Mouse (Mus musculus) hindbrain, embryonic 13.5 days (tissue): Measurements from ENCODE around the gene Fabp3. TPM values are rescaled to one million over a fixed set of nuclear protein-coding genes. Genes with fewer than 3 reads are reported as not detected.

Experiments
- ATAC-seq: fragments of 200-750 bp; cut with Nextera tagmentation; 2 replicates; pipeline ENCODE4 v1.8.0; 2017; ENCODE audit warnings: moderate TSS enrichment; ENCODE audit not compliant: low FRiP score
- H3K27ac ChIP-seq: fragments of 300-500 bp; sonication (generic); 2 replicates; pipeline ENCODE4 v1.5.1; 2015; ENCODE audit warnings: inconsistent platforms, mild to moderate bottlenecking, moderate library complexity
- H3K27me3 ChIP-seq: fragments of 300-500 bp; sonication (generic); 2 replicates; pipeline ENCODE4 v1.6.1; 2015; ENCODE audit warnings: mild to moderate bottlenecking, inconsistent platforms
- H3K36me3 ChIP-seq: fragments of 300-500 bp; sonication (generic); 2 replicates; pipeline ENCODE4 v1.6.1; 2015; ENCODE audit warnings: mild to moderate bottlenecking, inconsistent platforms
- H3K4me1 ChIP-seq: fragments of 300-500 bp; sonication (generic); replicated peaks from 2 replicates; pipeline ENCODE4 v1.6.1; 2015; ENCODE audit warnings: inconsistent platforms
- H3K4me2 ChIP-seq: fragments of 300-500 bp; sonication (generic); 2 replicates; pipeline ENCODE4 v1.6.1; 2015; ENCODE audit warnings: inconsistent platforms, mild to moderate bottlenecking, moderate library complexity
- H3K4me3 ChIP-seq: fragments of 300-500 bp; sonication (generic); 2 replicates; pipeline ENCODE4 v1.5.1; 2015; ENCODE audit warnings: mild to moderate bottlenecking, inconsistent platforms
- H3K9ac ChIP-seq: fragments of 300-500 bp; sonication (generic); 2 replicates; pipeline ENCODE4 v1.6.1; 2015; ENCODE audit warnings: mild to moderate bottlenecking, inconsistent platforms
- H3K9me3 ChIP-seq: fragments of 300-500 bp; sonication (generic); 2 replicates; pipeline ENCODE4 v1.6.1; 2016; ENCODE audit warnings: inconsistent platforms
- WGBS: fragments of 180-500 bp; shearing (Covaris S2); methylation state at CpG from one replicate; pipeline ENCODE4 v1.1.7; 2015; 5-methylcytosine and 5-hydroxymethylcytosine counted together
- polyA plus RNA-seq: library from polyadenylated mRNA; unstranded; fragments of >200 nt; fragmentation: Nextera tagmentation; extraction: Ambion mirVana; gene quantifications from 2 replicates; pipeline ENCODE4 v1.2.1, GENCODE M21; 2015

Fabp3 gene
- polyA plus RNA-seq, 1 experiment from 2014 or later: 148 TPM

DNA sequence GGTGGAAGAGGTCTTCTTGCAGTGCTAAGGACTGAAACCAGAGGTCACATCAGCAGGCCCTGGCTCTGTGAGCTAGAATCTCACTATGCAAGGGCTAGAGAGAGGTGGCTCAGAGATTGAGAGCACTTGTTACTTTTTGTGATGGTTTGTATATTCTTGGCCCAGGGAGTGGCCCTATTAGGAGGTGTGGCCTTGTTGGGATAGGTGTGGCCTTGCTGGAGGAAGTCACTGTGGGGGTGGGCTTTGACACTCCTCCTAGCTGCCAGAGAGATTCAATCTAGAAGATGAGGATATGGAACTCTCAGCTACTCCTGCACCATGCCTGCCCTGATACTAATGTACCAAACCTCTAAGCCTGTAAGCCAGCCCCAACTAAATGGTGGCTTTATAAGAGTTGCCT is 49.6 kb downstream of the Fabp3 start:
- H3K36me3 ChIP-seq: peaks cover 33% of the 10 kb centered on the region
- no peak overlapping the region for H3K27ac ChIP-seq
- no peak overlapping the region for H3K9ac ChIP-seq
- no peaks in the 10 kb centered on the region for H3K9me3 ChIP-seq
- no peak overlapping the region for H3K4me2 ChIP-seq
- no peaks in the 10 kb centered on the region for H3K27me3 ChIP-seq
- no peak overlapping the region for H3K4me3 ChIP-seq
- peaks cover 30% of the 10 kb centered on the region for H3K4me1 ChIP-seq
- ATAC-seq: no peak

DNA sequence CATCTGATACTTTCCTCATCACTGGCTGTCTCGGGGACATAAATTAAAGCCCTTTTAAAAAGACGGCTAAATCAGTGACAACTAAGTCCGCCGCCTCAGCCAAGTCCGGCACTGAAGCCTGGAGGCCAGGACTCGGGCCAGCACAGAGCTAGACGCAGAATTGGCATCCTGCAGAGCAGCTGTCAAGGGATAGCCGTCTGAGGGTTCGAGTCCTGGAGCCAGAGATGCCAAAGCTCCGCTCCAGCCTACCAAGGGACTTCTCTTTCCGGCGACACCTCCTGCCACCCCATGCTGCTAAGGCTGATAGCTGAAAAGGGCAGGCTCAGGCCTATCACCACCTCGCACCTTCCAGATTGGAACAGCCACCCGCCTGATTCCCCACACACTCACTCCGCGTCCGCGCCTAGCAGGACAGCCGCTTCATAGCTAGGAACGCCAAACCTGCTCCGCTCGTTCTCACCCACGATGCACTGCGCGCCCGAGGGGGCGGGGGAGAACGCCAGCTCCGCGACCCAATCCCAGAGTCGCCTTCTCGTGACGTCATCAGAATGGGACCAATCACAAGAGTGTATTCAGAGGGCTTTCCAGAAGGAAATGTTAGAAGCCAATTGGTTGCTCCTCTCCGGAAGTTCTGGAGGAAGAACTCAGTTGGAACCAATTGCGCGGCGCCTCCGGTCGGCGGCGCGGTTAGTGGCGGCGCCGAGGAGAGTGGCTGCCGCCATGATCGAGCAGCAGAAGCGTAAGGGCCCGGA is 51.3 kb downstream of the Fabp3 start, which contains the start of the genes Zcchc17 and Snrnp40:
Zcchc17 (minus strand) TSS at position 458 of the 752 bp plus-strand sequence.
Snrnp40 (plus strand) TSS at position 647 of the 752 bp plus-strand sequence.
- peaks cover 32% of the 10 kb centered on the region for H3K36me3 ChIP-seq
- peaks cover 30% of the 10 kb centered on the region for H3K4me1 ChIP-seq
- peak within 1 kb of the TSS; percentile 89 for H3K27ac ChIP-seq
- H3K9ac ChIP-seq: peak within 1 kb of the TSS; percentile 96
- no peaks in the 10 kb centered on the region for H3K27me3 ChIP-seq
- WGBS: under 1% methylated on average over 49 of the region's 49 CpGs
- peak; percentile 98 for ATAC-seq
- no peaks in the 10 kb centered on the region for H3K9me3 ChIP-seq
- peak within 1 kb of the TSS; percentile 93 for H3K4me3 ChIP-seq
- H3K4me2 ChIP-seq: peak within 1 kb of the TSS; percentile 86

DNA sequence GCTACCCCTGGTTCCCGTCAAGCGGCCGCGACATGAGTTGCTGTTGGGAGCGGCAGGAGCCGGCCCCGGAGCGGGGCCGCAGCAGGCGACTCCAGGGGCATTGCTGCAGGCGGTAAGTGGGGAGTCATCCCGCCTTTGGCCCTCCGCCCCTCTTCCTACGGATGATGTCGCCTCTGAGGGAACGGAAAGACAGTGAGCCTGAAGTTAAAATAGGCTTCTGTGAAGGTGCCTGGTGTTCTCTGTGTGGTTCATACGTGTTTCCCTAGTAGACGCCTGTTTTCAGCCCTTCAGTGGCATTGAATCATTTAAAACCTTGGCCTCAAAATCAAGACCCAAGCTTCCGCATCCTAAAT is 51.8 kb downstream of the Fabp3 start:
- Histone ChIP-seq H3K9me3 (no peaks in the 10 kb centered on the region), H3K9ac (peak overlapping the region; percentile 91), H3K36me3 (peaks cover 38% of the 10 kb centered on the region), H3K4me3 (peak overlapping the region; percentile 93), H3K4me1 (peaks cover 30% of the 10 kb centered on the region), H3K4me2 (peak overlapping the region; percentile 86), H3K27ac (peak overlapping the region; percentile 88), H3K27me3 (no peaks in the 10 kb centered on the region)
- ATAC-seq: no peak
- WGBS: under 1% methylated on average over 19 of the region's 19 CpGs

Other genes starting within 250 kb of the Fabp3 start
- 65.1 and 65.7 TPM in 2 replicates for gene Pef1, start 206.0 kb upstream of the Fabp3 start, polyA plus RNA-seq
- gene Hcrtr1, start 169.2 kb upstream of the Fabp3 start, polyA plus RNA-seq: 0.60 and 1.0 TPM in 2 replicates
- gene Tinagl1, start 133.5 kb upstream of the Fabp3 start, polyA plus RNA-seq: 7.5 and 7.6 TPM in 2 replicates
- gene Gm853, start 86.2 kb upstream of the Fabp3 start, polyA plus RNA-seq: 0.67 and 1.4 TPM in 2 replicates
- gene Serinc2, start 29.4 kb upstream of the Fabp3 start, polyA plus RNA-seq: 61.3 and 62.7 TPM in 2 replicates
- gene Gm10570, start 79 bp downstream of the Fabp3 start, polyA plus RNA-seq: 0.71 and 0.73 TPM in 2 replicates
- gene Zcchc17, start 51.3 kb downstream of the Fabp3 start, polyA plus RNA-seq: 89.7 and 92.8 TPM in 2 replicates
- 111 and 122 TPM in 2 replicates for gene Snrnp40, start 51.5 kb downstream of the Fabp3 start, polyA plus RNA-seq